ENCODE assay signal across 23 mouse cellular contexts in the genomic region with DNA sequence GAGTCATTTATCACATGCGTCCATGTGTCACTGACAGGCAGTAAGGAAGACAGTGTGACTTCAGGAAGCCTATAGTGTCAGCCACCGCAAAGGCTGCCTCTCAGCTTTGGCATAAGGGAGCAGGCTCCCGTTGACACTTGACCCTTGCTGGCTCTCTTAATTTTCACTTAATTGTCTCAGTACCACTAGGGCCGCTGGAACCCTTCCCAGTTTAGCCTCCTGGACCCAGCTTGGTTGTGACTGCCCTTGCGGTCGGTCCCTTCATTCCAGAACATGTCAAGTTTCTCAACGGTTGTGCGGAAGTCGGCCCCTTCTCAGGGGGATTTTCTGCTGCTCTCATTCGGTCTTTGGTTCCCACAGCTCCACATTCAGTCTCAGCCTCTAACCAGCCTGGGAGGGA.
DNase-seq lines count a peak whose midpoint lies in the region; ATAC-seq and TF ChIP-seq lines count a peak whose summit lies in the region.
"Had no signal": no experiment of that assay in that cellular context is flagged by ENCODE, and none has a peak within 500 bp of the region (broad histone marks: within the 10 kb centered on the region; RNA-seq: fewer than 3 reads in every experiment).

No protein-coding gene starts in this region.

- WGBS in hindbrain, postnatal 0 days, result 59% methylated on average over 10 of the region's 10 CpGs
- 70% methylated on average over 10 of the region's 10 CpGs for WGBS in hindbrain, embryonic 16.5 days
- 76% methylated on average over 10 of the region's 10 CpGs for WGBS in liver, adult 2 months

- TF ChIP-seq POLR2A in liver, adult 2 months (IDR thresholded peaks at IDR 0.05; ENCODE audit: extremely low read depth, insufficient read depth, low read length), result no peak

- H3K36me3 ChIP-seq in hindbrain, postnatal 0 days (ENCODE audit: insufficient read depth, low read length), result no peaks in the 10 kb centered on the region
- no peaks in the 10 kb centered on the region for H3K36me3 ChIP-seq in hindbrain, embryonic 16.5 days (ENCODE audit: control insufficient read depth, insufficient read depth, low read length)
- no peaks in the 10 kb centered on the region for H3K36me3 ChIP-seq in liver, adult 2 months (ENCODE audit: control insufficient read depth, insufficient read depth, low read length)
- H3K36me3 ChIP-seq: embryonic facial prominence, embryonic 10.5 days; embryonic facial prominence, embryonic 12.5 days; G1E had no signal

- H3K4me1 ChIP-seq in hindbrain, postnatal 0 days (ENCODE audit: insufficient read depth, low read length), result no peaks in the 10 kb centered on the region; the same call in 1 of the 2 replicates
- H3K4me1 ChIP-seq in hindbrain, embryonic 16.5 days (ENCODE audit: control insufficient read depth, insufficient read depth, low read depth, low read length), result no peaks in the 10 kb centered on the region
- no peaks in the 10 kb centered on the region; the same call in 1 of the 2 replicates for H3K4me1 ChIP-seq in liver, adult 2 months (ENCODE audit: control insufficient read depth, insufficient read depth, low read length)
- H3K4me1 ChIP-seq: embryonic facial prominence, embryonic 12.5 days had no signal

- no peak for ATAC-seq in hindbrain, postnatal 0 days
- ATAC-seq in hindbrain, embryonic 16.5 days, result no peak
- ATAC-seq: activated CD4-positive, CD25-positive, alpha-beta regulatory T cell, adult 4 months; CD4-positive, CD25-positive, alpha-beta regulatory T cell, adult 4 months; forebrain, embryonic 13.5 days; Patski had no signal

- no peaks in the 10 kb centered on the region for H3K79me2 ChIP-seq in liver, adult 2 months (ENCODE audit: control insufficient read depth, insufficient read depth, low read length)

- DNase-seq in hindbrain, postnatal 0 days (ENCODE audit: low spot score), result peak; percentile 44
- DNase-seq in kidney, postnatal 14 days, result peak; percentile 23
- DNase-seq in kidney, adult 18-20 months, result no peak
- peak; percentile 2 for DNase-seq in liver, adult 2 months (ENCODE audit: extremely low read depth, low read depth, low spot score)
- DNase-seq in liver, result no peak
- peak; percentile 10 for DNase-seq in lung, postnatal 14 days
- DNase-seq in lung, adult 18-20 months, result no peak
- DNase-seq: adrenal gland, adult 8-10 months; adrenal gland, postnatal 14 days; adrenal gland, postnatal 36 days; B cell, adult 2 months; cerebellum, adult 11-12 months; cerebellum, adult 2 months; cerebellum, adult 9-10 months; cerebellum, postnatal 25 days had no signal

- H3K27ac ChIP-seq in hindbrain, postnatal 0 days, result no peak overlapping the region
- H3K27ac ChIP-seq in hindbrain, embryonic 16.5 days (ENCODE audit: low read depth, low read length), result no peak overlapping the region
- no peak overlapping the region for H3K27ac ChIP-seq in liver, adult 2 months (replicated peaks; ENCODE audit: insufficient read depth, low read depth, low read length)
- H3K27ac ChIP-seq: embryonic facial prominence, embryonic 10.5 days; embryonic facial prominence, embryonic 12.5 days; forebrain, embryonic 13.5 days had no signal

- no peak overlapping the region for H3K4me2 ChIP-seq in hindbrain, postnatal 0 days (ENCODE audit: low read depth, low read length)
- no peak overlapping the region for H3K4me2 ChIP-seq in hindbrain, embryonic 16.5 days (ENCODE audit: low read length)
- H3K4me2 ChIP-seq: embryonic facial prominence, embryonic 12.5 days; forebrain, embryonic 13.5 days had no signal

- no peak overlapping the region for H3K9ac ChIP-seq in hindbrain, postnatal 0 days (replicated peaks; ENCODE audit: low read length)
- H3K9ac ChIP-seq in hindbrain, embryonic 16.5 days (ENCODE audit: low read depth, low read length), result no peak overlapping the region
- H3K9ac ChIP-seq in liver, adult 2 months (ENCODE audit: low read depth, low read length), result no peak overlapping the region
- H3K9ac ChIP-seq: embryonic facial prominence, embryonic 12.5 days; forebrain, embryonic 13.5 days had no signal

- no peaks in the 10 kb centered on the region for H3K27me3 ChIP-seq in hindbrain, postnatal 0 days (ENCODE audit: insufficient read depth, low read length)
- H3K27me3 ChIP-seq in hindbrain, embryonic 16.5 days (replicated peaks; ENCODE audit: control insufficient read depth, insufficient read depth, low read length), result no peaks in the 10 kb centered on the region; the same call in 1 of the 2 replicates
- H3K27me3 ChIP-seq in liver, adult 2 months (ENCODE audit: control insufficient read depth, insufficient read depth, low read length), result no peaks in the 10 kb centered on the region
- H3K27me3 ChIP-seq: embryonic facial prominence, embryonic 12.5 days; forebrain, embryonic 13.5 days had no signal

- no peak overlapping the region for H3K4me3 ChIP-seq in hindbrain, postnatal 0 days (ENCODE audit: low read length)
- H3K4me3 ChIP-seq in hindbrain, embryonic 16.5 days (ENCODE audit: low read length), result no peak overlapping the region
- H3K4me3 ChIP-seq in liver, adult 2 months (ENCODE audit: insufficient read depth, low read depth, low read length), result no peak overlapping the region
- H3K4me3 ChIP-seq: embryonic facial prominence, embryonic 10.5 days; embryonic facial prominence, embryonic 12.5 days; forebrain, embryonic 13.5 days had no signal

- no peaks in the 10 kb centered on the region for H3K9me3 ChIP-seq in hindbrain, postnatal 0 days (ENCODE audit: low read length)
- no peaks in the 10 kb centered on the region for H3K9me3 ChIP-seq in hindbrain, embryonic 16.5 days (ENCODE audit: control insufficient read depth, low read length)
- H3K9me3 ChIP-seq: embryonic facial prominence, embryonic 10.5 days; embryonic facial prominence, embryonic 12.5 days; forebrain, embryonic 13.5 days had no signal

- no peak for TF ChIP-seq CTCF in hindbrain, postnatal 0 days (IDR thresholded peaks at IDR 0.05; ENCODE audit: low read depth)
- no peak for TF ChIP-seq CTCF in liver, adult 2 months (IDR thresholded peaks at IDR 0.05; ENCODE audit: low read depth, low read length)

Comparison
In these comparisons a context has a peak if more than half of its experiments do, and no peak if none do; other contexts are left out.
1. DNase-seq: peak in hindbrain, postnatal 0 days (single experiment), kidney, postnatal 14 days (single experiment), liver, adult 2 months (single experiment) and lung, postnatal 14 days (single experiment); none in kidney, adult 18-20 months (single experiment), liver (single experiment) and lung, adult 18-20 months (0 of 2).